Mouse (Mus musculus): Measurements from ENCODE around the gene Lrrc8d. TPM values are rescaled to one million over a fixed set of nuclear protein-coding genes. Genes with fewer than 3 reads are reported as not detected.

Gene Lrrc8d
- polyA plus RNA-seq, 1 experiment from 2014 or later = 11.6 TPM

GRCm38 (mm10) chr5:105817248-105817976, 117.6 kb downstream of the Lrrc8d start:
- Histone ChIP-seq H3K27me3 (ENCODE audit: insufficient read depth, low read length) (no peaks in the 10 kb centered on the region), H3K4me3 (ENCODE audit: low read depth, low read length) (no peak overlapping the region), H3K36me3 (replicated peaks; ENCODE audit: insufficient read depth, low read length) (peaks cover 24% of the 10 kb centered on the region), H3K9ac (replicated peaks) (no peak overlapping the region), H3K4me2 (ENCODE audit: low read depth, low read length) (no peak overlapping the region), H3K27ac (ENCODE audit: low read depth) (peak overlapping the region; percentile 12; the same call in 1 of the 2 replicates), H3K9me3 (ENCODE audit: low read length) (peaks cover 2% of the 10 kb centered on the region; the same call in 1 of the 2 replicates), H3K4me1 (ENCODE audit: insufficient read depth) (no peaks in the 10 kb centered on the region; the same call in 1 of the 2 replicates)
- DNase-seq (no peak), ATAC-seq (peak; percentile 54; the same call in 1 of the 2 replicates)
- no peak for TF ChIP-seq CTCF (IDR thresholded peaks at IDR 0.05; ENCODE audit: low read depth)
- TF ChIP-seq EP300 (IDR thresholded peaks at IDR 0.05; ENCODE audit: low read depth) = no peak
- 57% methylated on average over 9 of the region's 9 CpGs for WGBS (ENCODE audit: insufficient replicate concordance)

- Histone ChIP-seq H3K4me2 (ENCODE audit: low read depth, low read length) (no peak overlapping the region), H3K27me3 (ENCODE audit: insufficient read depth, low read length) (no peaks in the 10 kb centered on the region), H3K9me3 (ENCODE audit: low read length) (no peaks in the 10 kb centered on the region), H3K4me1 (ENCODE audit: insufficient read depth) (no peaks in the 10 kb centered on the region; the same call in 1 of the 2 replicates), H3K27ac (ENCODE audit: low read depth) (no peak overlapping the region), H3K9ac (replicated peaks) (no peak overlapping the region), H3K36me3 (replicated peaks; ENCODE audit: insufficient read depth, low read length) (peaks cover 14% of the 10 kb centered on the region), H3K4me3 (ENCODE audit: low read depth, low read length) (no peak overlapping the region)
- WGBS (ENCODE audit: insufficient replicate concordance) = 85% methylated on average over 5 of the region's 5 CpGs
- TF ChIP-seq EP300 (IDR thresholded peaks at IDR 0.05; ENCODE audit: low read depth) (no peak), CTCF (IDR thresholded peaks at IDR 0.05; ENCODE audit: low read depth) (no peak)
- ATAC-seq (no peak), DNase-seq (no peak)
These were observed 118.6 kb downstream of the Lrrc8d start for GRCm38 (mm10) chr5:105818411-105818810.

GRCm38 (mm10) chr5:105821390-105821789, 121.6 kb downstream of the Lrrc8d start:
- Histone ChIP-seq H3K27me3 (ENCODE audit: insufficient read depth, low read length) (no peaks in the 10 kb centered on the region), H3K9ac (replicated peaks) (no peak overlapping the region), H3K36me3 (replicated peaks; ENCODE audit: insufficient read depth, low read length) (no peaks in the 10 kb centered on the region), H3K9me3 (ENCODE audit: low read length) (no peaks in the 10 kb centered on the region), H3K4me1 (ENCODE audit: insufficient read depth) (peaks cover 2% of the 10 kb centered on the region; the same call in 1 of the 2 replicates), H3K4me3 (ENCODE audit: low read depth, low read length) (no peak overlapping the region), H3K4me2 (ENCODE audit: low read depth, low read length) (no peak overlapping the region), H3K27ac (ENCODE audit: low read depth) (no peak overlapping the region)
- ATAC-seq (no peak), DNase-seq (no peak)
- WGBS (ENCODE audit: insufficient replicate concordance) = 74% methylated on average over 6 of the region's 6 CpGs
- TF ChIP-seq CTCF (IDR thresholded peaks at IDR 0.05; ENCODE audit: low read depth) (no peak), EP300 (IDR thresholded peaks at IDR 0.05; ENCODE audit: low read depth) (no peak)

DNA sequence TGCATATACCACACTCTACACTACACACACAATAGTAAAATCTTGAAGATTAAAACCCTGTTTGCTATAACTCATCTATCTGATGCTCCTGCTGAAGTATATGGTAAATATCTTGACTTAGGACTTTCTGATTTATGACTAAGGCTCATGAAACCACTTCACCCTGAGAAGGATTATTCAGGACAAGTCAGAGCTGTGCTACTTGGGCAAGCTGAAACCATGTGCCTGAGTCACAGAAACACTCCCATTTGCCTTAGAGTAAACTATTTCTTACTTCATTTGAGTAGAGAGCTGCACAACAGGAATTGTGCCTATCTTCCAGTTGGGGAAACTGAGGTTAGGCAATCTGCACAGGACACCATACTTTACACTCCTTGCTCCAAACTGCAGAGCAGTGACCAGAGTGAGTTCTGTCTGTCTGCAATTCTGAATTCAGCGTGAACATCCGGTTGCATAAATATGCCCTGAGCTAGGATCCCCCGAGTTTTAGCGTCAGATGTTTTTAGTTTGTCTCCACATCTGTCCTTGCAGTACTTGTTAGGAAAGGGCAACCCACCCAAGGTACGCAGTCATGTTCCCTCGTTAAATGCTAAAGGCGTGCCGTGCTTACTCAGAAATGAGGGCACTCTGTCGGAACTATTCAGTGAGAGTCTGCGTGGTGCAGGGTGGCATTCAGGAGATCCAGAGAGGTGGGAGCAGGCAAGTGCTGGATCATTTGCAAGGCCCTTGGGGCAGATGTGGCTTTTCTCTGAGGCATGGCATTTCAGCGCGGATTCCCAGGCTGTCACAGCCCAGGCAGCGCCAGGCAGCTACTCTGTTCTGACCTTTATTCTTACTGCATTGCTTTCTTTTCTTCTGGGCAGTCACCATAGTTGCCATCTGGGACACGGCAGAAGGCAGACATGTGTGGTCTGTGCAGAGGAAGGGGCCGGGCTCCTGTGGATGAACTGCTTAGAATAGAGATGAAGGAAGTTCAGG, 123.0 kb downstream of the Lrrc8d start:
- no peaks in the 10 kb centered on the region for H3K36me3 ChIP-seq (replicated peaks; ENCODE audit: insufficient read depth, low read length)
- ATAC-seq = no peak
- no peaks in the 10 kb centered on the region for H3K9me3 ChIP-seq (ENCODE audit: low read length)
- no peak overlapping the region for H3K4me3 ChIP-seq (ENCODE audit: low read depth, low read length)
- H3K9ac ChIP-seq (replicated peaks) = no peak overlapping the region
- no peak for TF ChIP-seq CTCF (IDR thresholded peaks at IDR 0.05; ENCODE audit: low read depth)
- no peak for TF ChIP-seq EP300 (IDR thresholded peaks at IDR 0.05; ENCODE audit: low read depth)
- WGBS (ENCODE audit: insufficient replicate concordance) = 64% methylated on average over 15 of the region's 15 CpGs
- H3K27me3 ChIP-seq (ENCODE audit: insufficient read depth, low read length) = no peaks in the 10 kb centered on the region
- DNase-seq = no peak
- H3K4me1 ChIP-seq (ENCODE audit: insufficient read depth) = peaks cover 6% of the 10 kb centered on the region; the same call in 1 of the 2 replicates
- no peak overlapping the region for H3K27ac ChIP-seq (ENCODE audit: low read depth)
- no peak overlapping the region for H3K4me2 ChIP-seq (ENCODE audit: low read depth, low read length)

DNA sequence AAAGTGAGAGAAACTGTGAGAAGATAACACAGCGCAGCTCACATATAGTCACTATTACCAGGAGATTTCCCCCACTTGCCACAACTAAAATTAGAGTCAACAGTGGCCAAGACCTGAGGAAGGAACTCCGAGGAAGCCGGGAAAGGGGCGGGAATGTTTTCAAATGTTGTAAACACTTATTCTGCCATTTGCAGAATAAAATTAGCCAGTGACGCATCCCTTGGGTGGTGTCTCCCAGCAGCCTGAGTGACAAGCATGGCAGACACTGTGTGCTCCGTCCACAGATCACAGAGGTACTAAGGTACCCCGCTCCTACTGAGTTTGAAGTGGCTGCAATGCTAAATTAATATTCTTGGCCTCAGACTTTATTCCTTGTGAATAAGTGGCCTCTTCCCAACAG, 124.5 kb downstream of the Lrrc8d start:
- no peaks in the 10 kb centered on the region for H3K9me3 ChIP-seq (ENCODE audit: low read length)
- H3K36me3 ChIP-seq (replicated peaks; ENCODE audit: insufficient read depth, low read length) = no peaks in the 10 kb centered on the region
- WGBS (ENCODE audit: insufficient replicate concordance) = 73% methylated on average over 7 of the region's 7 CpGs
- H3K4me2 ChIP-seq (ENCODE audit: low read depth, low read length) = no peak overlapping the region
- peaks cover 6% of the 10 kb centered on the region; the same call in 1 of the 2 replicates for H3K4me1 ChIP-seq (ENCODE audit: insufficient read depth)
- TF ChIP-seq EP300 (IDR thresholded peaks at IDR 0.05; ENCODE audit: low read depth) (no peak), CTCF (IDR thresholded peaks at IDR 0.05; ENCODE audit: low read depth) (no peak)
- H3K9ac ChIP-seq (replicated peaks) = no peak overlapping the region
- ATAC-seq (no peak), DNase-seq (no peak)
- no peak overlapping the region for H3K27ac ChIP-seq (ENCODE audit: low read depth)
- no peaks in the 10 kb centered on the region for H3K27me3 ChIP-seq (ENCODE audit: insufficient read depth, low read length)
- no peak overlapping the region for H3K4me3 ChIP-seq (ENCODE audit: low read depth, low read length)

GRCm38 (mm10) chr5:105824827-105825226, 125.1 kb downstream of the Lrrc8d start:
- DNase-seq = no peak
- no peak overlapping the region for H3K27ac ChIP-seq (ENCODE audit: low read depth)

More at GRCm38 (mm10) chr5:105824827-105825226, 125.1 kb downstream of the Lrrc8d start:
- peaks cover 6% of the 10 kb centered on the region; the same call in 1 of the 2 replicates for H3K4me1 ChIP-seq (ENCODE audit: insufficient read depth)
- no peak overlapping the region for H3K4me2 ChIP-seq (ENCODE audit: low read depth, low read length)
- no peaks in the 10 kb centered on the region for H3K36me3 ChIP-seq (replicated peaks; ENCODE audit: insufficient read depth, low read length)
- H3K9me3 ChIP-seq (ENCODE audit: low read length) = no peaks in the 10 kb centered on the region
- H3K27me3 ChIP-seq (ENCODE audit: insufficient read depth, low read length) = no peaks in the 10 kb centered on the region
- no peak for TF ChIP-seq CTCF (IDR thresholded peaks at IDR 0.05; ENCODE audit: low read depth)
- TF ChIP-seq EP300 (IDR thresholded peaks at IDR 0.05; ENCODE audit: low read depth) = 0 out of 2 replicates have a peak, but pooled peaks have one; percentile 8
- 47% methylated on average over 4 of the region's 4 CpGs for WGBS (ENCODE audit: insufficient replicate concordance)
- H3K9ac ChIP-seq (replicated peaks) = no peak overlapping the region
- no peak for ATAC-seq
- H3K4me3 ChIP-seq (ENCODE audit: low read depth, low read length) = no peak overlapping the region

Data from liver, postnatal 0 days (tissue).